Mouse (Mus musculus): ENCODE results near the gene Gm14288. TPM values are rescaled to one million over a fixed set of nuclear protein-coding genes. Genes with fewer than 3 reads are reported as not detected.

Gene Gm14288
- polyA plus RNA-seq (2012; fragmentation: generic; extraction: Trizol): under 1 TPM; 0.04 to 0.91 TPM

GRCm38 (mm10) chr2:175800993-175801392, at the start of gene Gm14288:
Gene Gm14288, minus strand, starts transcription at chr2:175801093.

GRCm38 (mm10) chr2:175741237-175741636, 59.7 kb downstream of the Gm14288 start, which contains the start of gene Gm2007:
Gene Gm2007, plus strand, starts transcription at chr2:175741537.

Other genes starting within 250 kb of the Gm14288 start
- gene Gm11007, start 157.1 kb downstream of the Gm14288 start, polyA plus RNA-seq (2012; fragmentation: generic; extraction: Trizol): not detected
- 1 to 10 TPM; 1.6 to 4.7 TPM for gene Zfp969, start 97.4 kb downstream of the Gm14288 start, polyA plus RNA-seq (2012; fragmentation: generic; extraction: Trizol)
- not detected for gene Gm2007, start 59.6 kb downstream of the Gm14288 start, polyA plus RNA-seq (2012; fragmentation: generic; extraction: Trizol)
- gene Gm6710, start 68.1 kb upstream of the Gm14288 start, polyA plus RNA-seq (2012; fragmentation: generic; extraction: Trizol): 1 to 10 TPM in 1 of 2 experiments, under 1 TPM in 1; 0.18 to 1.5 TPM
- gene Zfp966, start 130.0 kb upstream of the Gm14288 start, polyA plus RNA-seq (2012; fragmentation: generic; extraction: Trizol): under 1 TPM in 1 of 2 experiments, not detected in 1; 0.44 TPM
- 1 to 10 TPM in 1 of 2 experiments, under 1 TPM in 1; 0.12 to 1.0 TPM for gene Gm2026, start 164.2 kb upstream of the Gm14288 start, polyA plus RNA-seq (2012; fragmentation: generic; extraction: Trizol)